Mouse (Mus musculus): ENCODE results near the gene Csrp1.

GRCm38 (mm10) chr1:135787799-135788198 is 67.9 kb downstream of the Csrp1 start:
- TF ChIP-seq CTCF (IDR thresholded peaks at IDR 0.05; ENCODE audit: borderline replicate concordance, control insufficient read depth, extremely low read depth, insufficient read depth, low read length, poor library complexity) = peak; percentile 24; the same call in 1 of the 2 replicates
- no peak for TF ChIP-seq POLR2A (IDR thresholded peaks at IDR 0.05; ENCODE audit: control insufficient read depth, extremely low read depth, insufficient read depth, low read length, poor library complexity)

Data from thymus, adult 2 months (tissue).